Mouse (Mus musculus): ENCODE measurements around the gene Rbm39. TPM values are rescaled to one million over a fixed set of nuclear protein-coding genes. Genes with fewer than 3 reads are reported as not detected.
"Not testable (repeated sequence)": the region's sequence is repeated elsewhere in the genome, so short reads cannot be mapped to it uniquely, and the experiment has no call there.

Gene Rbm39
- total RNA-seq (2021): 100 to 1,000 TPM; 345 to 348 TPM

- intact Hi-C loops (cut with DNase I): loop anchor here (10.0 kb wide), 1 partner anchor 95 kb away; no protein-coding TSS in a partner anchor
- DNase-seq: peak; percentile 100
These were observed at the start of gene Rbm39 for GRCm38 (mm10) chr2:156180094-156180821. Gene Rbm39, minus strand, starts transcription at chr2:156180238.

DNA sequence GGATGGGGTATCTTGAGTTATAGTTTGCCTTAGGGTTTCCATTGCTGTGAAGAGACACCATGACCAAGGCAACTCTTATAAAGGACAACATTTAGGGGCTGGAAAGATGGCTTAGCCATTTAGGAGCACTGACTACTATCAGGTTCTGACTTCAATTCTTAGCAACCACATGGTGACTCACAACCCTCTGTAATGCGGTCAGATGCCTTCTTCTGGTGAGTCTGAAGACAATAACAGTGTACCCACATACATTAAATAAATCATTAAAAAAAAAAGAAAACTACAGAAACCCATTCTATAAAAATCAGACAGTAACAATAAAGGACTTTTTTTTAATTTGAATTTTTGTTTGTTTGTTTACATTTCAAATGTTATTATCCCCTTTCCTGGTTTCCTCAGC, 49.1 kb upstream of the Rbm39 start:
- DNase-seq: no peak
- intact Hi-C loops (cut with DNase I): no loop called here

DNA sequence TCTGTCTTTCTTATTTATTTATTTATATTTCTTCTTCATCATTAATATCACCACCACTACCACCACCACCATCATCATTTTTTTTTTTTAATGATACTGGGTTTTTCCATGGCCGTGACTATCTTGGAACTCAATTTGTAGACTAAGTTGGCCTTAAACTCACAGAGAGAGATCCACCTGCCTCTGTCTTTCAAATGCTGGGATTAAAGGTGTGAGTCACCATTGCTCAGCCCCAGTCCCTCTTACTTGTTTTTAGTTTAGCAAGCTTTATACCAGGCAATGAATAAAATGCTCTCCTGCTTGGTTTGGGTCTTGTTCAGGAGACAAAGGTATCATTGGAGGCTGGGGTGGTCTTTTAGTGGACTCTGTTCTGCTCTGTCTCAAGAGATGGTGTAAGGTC, 47.7 kb upstream of the Rbm39 start:
- intact Hi-C loops (cut with DNase I): no loop called here
- no peak for DNase-seq

GRCm38 (mm10) chr2:156224043-156224442, 44.0 kb upstream of the Rbm39 start:
- DNase-seq: no peak
- intact Hi-C loops (cut with DNase I): no loop called here

- DNase-seq: no peak
- intact Hi-C loops (cut with DNase I): no loop called here
These were observed 42.1 kb upstream of the Rbm39 start for GRCm38 (mm10) chr2:156222100-156222499.

- no peak for DNase-seq
- intact Hi-C loops (cut with DNase I): no loop called here
These were observed 37.7 kb upstream of the Rbm39 start for GRCm38 (mm10) chr2:156217786-156218185.

GRCm38 (mm10) chr2:156203917-156204316, 23.9 kb upstream of the Rbm39 start:
- intact Hi-C loops (cut with DNase I): no loop called here
- no peak for DNase-seq

DNA sequence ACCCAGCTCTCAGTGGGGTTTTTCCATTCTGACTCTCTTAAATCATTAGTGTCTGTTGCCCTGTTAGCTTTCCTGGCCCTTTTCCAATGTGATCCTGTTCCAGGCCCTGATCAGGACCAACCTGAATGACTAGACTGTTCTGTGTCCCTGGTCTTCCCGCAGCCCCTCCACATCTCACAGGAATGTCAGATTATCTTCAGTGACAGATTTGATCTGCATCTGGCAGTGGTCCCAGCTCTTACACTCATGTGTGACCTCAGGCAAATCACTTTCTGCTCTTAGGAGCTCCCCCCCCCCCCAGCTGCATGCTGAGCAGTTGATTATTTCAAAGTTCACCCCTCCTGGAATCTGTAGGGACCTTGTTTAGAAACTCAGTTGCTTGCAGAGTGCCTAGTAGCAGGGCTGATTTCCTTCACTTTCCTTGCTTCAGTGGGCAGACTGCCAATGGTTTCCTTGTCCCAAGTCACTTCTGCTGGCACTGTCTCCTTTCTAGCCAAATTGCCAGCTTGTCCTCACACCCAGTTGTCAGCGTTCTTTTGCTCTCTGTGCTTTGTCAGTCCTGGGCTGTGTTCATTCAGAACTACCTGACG, 22.9 kb upstream of the Rbm39 start:
- intact Hi-C loops (cut with DNase I): no loop called here
- DNase-seq: peak; percentile 87

GRCm38 (mm10) chr2:156201486-156201885, 21.4 kb upstream of the Rbm39 start:
- intact Hi-C loops (cut with DNase I): no loop called here
- DNase-seq: no peak

- intact Hi-C loops (cut with DNase I): no loop called here
- DNase-seq: peak; percentile 17
These were observed 19.9 kb upstream of the Rbm39 start for GRCm38 (mm10) chr2:156199944-156200343.

DNA sequence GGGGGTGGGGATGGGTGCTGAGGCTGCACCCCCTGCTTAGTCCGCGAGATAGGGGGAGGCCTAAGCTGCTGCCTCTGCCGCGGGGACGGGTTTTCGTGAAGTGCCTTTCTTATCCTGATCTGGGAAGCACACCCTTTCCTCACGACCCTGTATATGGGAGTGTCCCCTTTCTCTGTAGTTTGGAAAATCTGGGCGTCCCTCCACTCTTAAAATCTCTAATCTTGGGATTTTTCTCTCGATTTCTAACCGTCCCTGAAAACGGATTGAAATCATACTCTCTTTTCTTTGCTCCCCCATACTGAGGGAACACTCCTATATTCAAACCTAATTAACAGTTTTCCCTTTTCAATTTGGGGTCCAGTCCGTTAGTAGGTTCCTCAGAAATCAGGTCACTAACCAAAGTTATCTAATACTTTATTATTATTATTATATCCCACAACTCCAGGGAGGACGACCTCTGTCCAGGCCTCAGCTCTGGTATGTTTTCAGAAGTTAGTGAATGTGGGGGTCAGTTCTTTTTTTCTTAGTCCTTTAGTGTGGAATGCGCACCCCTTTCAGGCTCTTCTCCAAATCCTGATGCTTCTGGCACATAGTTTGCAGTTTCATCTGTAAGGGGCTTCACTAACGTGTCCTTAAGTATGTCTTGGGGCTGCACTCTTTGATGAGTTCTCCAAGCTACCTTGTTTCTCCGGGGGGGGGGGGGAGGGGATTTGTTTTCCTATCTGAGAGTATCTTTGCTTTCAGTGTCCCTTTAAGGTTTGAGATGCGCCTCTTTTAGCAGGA, 17.3 kb upstream of the Rbm39 start:
- DNase-seq: no peak
- intact Hi-C loops (cut with DNase I): no loop called here

GRCm38 (mm10) chr2:156196302-156197128, 16.5 kb upstream of the Rbm39 start, which contains the start of gene Phf20:
Gene Phf20, plus strand, starts transcription at chr2:156196466.
- peak; percentile 99 for DNase-seq
- intact Hi-C loops (cut with DNase I): no loop called here

- intact Hi-C loops (cut with DNase I): no loop called here
- DNase-seq: no peak
These were observed 14.5 kb upstream of the Rbm39 start for GRCm38 (mm10) chr2:156194571-156194970.

- intact Hi-C loops (cut with DNase I): no loop called here
These were observed 13.2 kb upstream of the Rbm39 start for GRCm38 (mm10) chr2:156193066-156193862.

DNA sequence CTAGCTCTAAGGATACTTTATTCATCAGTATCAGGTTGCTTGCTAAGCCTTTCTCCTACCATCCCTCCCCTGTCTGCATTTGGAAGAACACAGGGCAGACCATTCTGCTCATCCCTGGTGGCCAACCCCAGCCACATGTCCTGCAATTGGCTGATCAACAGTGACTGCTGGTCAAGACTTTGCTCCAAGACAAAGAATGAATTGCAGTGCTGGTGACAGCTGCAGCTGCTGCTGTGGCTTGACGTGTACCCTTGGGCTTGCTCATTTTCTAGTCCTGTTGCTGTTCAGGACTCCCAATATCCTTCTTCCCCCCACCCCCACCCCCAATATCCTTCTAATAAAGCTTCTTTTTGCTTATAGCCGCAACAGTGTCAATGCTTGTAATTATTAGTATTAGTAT, 12.0 kb upstream of the Rbm39 start:
- intact Hi-C loops (cut with DNase I): no loop called here
- no peak for DNase-seq

More at GRCm38 (mm10) chr2:156193066-156193862, 13.2 kb upstream of the Rbm39 start:
- DNase-seq: no peak

DNA sequence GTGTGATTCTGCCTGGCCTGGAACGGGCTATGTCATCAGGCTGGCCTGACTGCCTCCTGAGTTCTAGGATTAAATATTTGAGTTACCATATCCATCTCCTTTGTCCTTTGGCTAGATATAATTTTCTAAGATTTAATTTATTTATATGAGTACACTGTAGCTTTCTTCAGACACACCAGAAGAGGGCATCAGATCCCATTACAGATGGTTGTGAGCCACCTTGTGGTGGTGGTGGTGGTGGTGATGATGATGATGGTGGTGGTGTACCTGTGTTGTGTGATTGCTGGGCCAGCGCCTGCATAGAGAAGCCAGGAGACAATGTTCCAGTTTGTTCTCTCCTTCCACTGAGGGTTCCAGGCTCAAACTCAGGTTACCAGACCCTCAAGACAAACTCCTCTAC, 11.5 kb upstream of the Rbm39 start:
- intact Hi-C loops (cut with DNase I): no loop called here
- no peak for DNase-seq

DNA sequence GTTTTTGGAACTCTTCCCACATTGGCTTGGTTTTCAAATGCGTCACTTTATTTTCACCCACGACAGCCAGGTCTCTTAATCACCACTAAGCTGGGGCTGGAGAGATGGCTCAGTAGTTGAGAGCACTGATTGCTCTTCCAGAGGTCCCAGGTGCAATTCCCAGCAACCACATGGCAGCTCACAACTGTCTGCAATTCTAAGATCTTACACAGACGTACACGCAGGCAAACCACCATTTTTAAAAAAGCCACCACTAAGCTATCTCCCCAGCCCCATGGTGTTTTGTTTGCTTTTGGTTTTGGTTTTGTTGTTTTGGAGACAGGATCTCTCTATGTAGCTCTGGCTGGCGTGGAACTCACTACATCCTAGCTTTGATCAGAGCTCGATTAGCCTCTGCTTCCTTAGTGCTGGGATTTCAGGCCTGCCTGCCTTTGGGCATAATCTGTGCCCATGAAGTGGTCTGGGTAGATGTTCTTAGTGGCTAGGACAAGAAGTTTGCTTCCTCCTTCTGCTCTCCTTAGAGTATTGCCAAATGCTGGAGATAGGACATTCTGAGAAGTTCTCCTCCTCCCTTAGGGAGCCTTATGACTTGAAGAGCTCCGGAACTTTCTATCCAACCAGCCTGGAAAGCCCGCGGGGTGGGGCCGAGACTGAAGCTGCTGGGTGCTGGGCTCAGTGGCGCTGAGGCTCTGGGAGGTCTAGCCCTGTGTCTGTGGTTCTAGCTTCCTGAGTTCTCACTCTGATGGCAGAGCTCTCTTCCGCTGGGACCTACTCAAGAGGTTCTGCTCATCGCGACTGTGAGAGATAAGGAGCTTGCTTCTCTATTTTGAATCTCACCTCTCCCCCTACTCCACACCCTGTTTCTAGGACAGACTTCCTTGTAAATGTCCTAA, 10.2 kb upstream of the Rbm39 start:
- no peak for DNase-seq
- intact Hi-C loops (cut with DNase I): no loop called here

GRCm38 (mm10) chr2:156189241-156189640, 9.2 kb upstream of the Rbm39 start:
- not testable (repeated sequence) for DNase-seq
- intact Hi-C loops (cut with DNase I): loop anchor here (10.0 kb wide), 1 partner anchor 86 kb away; no protein-coding TSS in a partner anchor

GRCm38 (mm10) chr2:156181592-156181991, 1.6 kb upstream of the Rbm39 start:
- no peak for DNase-seq
- intact Hi-C loops (cut with DNase I): loop anchor here (10.0 kb wide), 1 partner anchor 93 kb away; no protein-coding TSS in a partner anchor

Measured in left cerebral cortex, postnatal 4 days (tissue).